Mouse (Mus musculus): Measurements from ENCODE around the gene Gm3435. TPM values are rescaled to one million over a fixed set of nuclear protein-coding genes. Genes with fewer than 3 reads are reported as not detected.
"Not testable (repeated sequence)": the region's sequence is repeated elsewhere in the genome, so short reads cannot be mapped to it uniquely, and the experiment has no call there.

Gm3435 gene
- polyA plus RNA-seq, 1 experiment from 2014 or later = 4.5 TPM

DNA sequence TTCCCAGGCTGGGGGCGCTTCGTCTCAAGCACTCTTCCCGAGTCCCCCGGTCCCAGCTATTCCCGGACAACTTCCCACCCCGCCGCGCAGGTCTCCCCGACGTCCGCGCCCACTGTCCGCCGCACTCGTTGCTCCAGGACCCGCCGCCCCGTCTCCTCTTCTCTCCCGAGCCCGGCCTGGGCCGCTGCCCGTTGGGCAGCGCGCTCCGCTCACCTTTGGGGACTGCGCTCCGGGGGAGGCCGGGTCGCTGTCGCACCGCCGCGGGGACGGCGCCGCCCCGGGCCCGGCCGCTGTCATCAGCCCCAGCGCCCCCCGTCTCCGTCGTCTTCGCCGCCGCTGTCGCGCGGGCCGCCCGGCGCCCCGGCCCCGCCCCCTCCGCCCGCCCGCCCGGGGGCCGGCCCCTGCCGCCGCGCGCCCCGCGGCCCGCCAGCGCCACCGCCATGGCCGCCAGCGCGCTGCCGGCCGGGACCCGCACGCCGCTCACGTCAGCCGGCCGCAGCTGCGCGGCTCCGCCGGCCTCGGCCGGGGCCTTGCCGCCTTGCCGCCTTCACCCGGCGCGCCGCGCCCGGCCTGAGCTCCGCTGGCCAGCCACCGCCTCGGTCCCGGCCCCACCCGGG lies 17.3 kb upstream of the Gm3435 start:
- not testable (repeated sequence) for H3K27me3 ChIP-seq (replicated peaks; ENCODE audit: insufficient read depth, low read length); H3K4me2 ChIP-seq (replicated peaks; ENCODE audit: low read depth, low read length); H3K4me3 ChIP-seq (ENCODE audit: low read depth, low read length); H3K4me1 ChIP-seq (ENCODE audit: insufficient read depth, low read depth, low read length); H3K9ac ChIP-seq (replicated peaks; ENCODE audit: low read depth); H3K27ac ChIP-seq (ENCODE audit: low read length); DNase-seq (ENCODE audit: low spot score); H3K9me3 ChIP-seq (ENCODE audit: low read length); H3K36me3 ChIP-seq (ENCODE audit: insufficient read depth, low read length)
- WGBS = no CpG with 5 or more reads among the region's 98 CpGs
- peak; percentile 83 for ATAC-seq

DNA sequence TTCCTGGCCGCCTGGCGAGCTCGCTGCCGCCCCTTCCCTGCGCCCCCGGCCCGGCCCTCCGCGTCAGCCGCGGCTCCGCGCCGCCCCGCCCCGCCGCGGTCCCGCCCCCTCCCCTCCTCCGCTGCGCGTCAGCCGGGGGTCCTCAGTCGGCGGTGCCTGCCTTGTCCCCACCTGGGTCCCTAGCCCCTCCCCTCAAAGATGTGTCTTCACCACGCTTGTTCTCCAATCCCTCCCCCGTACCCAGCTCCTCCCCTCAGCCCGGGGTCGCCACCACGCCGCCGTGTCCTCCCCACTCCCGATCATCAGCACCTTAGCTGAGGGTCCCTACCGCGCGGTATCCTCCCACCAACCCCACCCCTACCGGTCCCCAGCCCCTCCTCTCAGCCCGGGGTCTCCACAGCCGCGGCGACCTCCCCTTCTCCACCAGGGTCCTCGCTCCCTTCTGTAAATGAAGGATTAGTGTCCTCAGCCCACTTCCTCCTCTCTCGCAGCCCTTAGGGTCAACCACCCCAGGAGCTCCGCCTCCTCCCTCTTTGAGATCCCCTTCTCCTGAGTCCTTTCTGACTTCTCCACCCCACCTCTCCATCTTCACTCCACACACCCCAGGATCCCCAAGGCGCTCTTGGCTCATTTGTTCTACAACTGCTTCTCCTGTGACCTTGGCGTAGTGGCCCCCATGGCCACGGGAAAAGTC lies 16.7 kb upstream of the Gm3435 start:
- no CpG with 5 or more reads among the region's 47 CpGs for WGBS
- ATAC-seq = peak; percentile 59
- H3K4me2 ChIP-seq (replicated peaks; ENCODE audit: low read depth, low read length); DNase-seq (ENCODE audit: low spot score); H3K9me3 ChIP-seq (ENCODE audit: low read length); H3K27me3 ChIP-seq (replicated peaks; ENCODE audit: insufficient read depth, low read length); H3K9ac ChIP-seq (replicated peaks; ENCODE audit: low read depth); H3K27ac ChIP-seq (ENCODE audit: low read length); H3K36me3 ChIP-seq (ENCODE audit: insufficient read depth, low read length); H3K4me1 ChIP-seq (ENCODE audit: insufficient read depth, low read depth, low read length); H3K4me3 ChIP-seq (ENCODE audit: low read depth, low read length): not testable (repeated sequence)

DNA sequence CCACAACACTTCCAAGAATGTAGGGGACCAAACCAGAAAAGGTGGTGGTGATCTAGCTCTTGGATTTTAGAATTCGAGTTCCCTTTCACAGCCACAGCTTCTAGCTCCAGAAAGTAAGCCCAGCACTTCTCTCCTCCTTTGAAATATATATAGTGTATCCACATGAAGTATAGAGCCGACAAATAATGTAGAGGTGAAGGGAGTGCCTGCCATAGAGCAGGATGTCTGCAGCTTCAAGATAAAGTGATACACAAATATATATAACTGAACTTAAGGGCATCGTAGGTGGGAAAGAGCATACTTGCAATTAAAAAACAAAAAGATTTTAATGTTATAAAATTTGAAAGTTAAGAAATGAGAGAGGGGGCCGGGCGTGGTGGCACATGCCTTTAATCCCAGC lies 15.8 kb upstream of the Gm3435 start:
- H3K4me2 ChIP-seq (replicated peaks; ENCODE audit: low read depth, low read length); ATAC-seq; H3K36me3 ChIP-seq (ENCODE audit: insufficient read depth, low read length); H3K27me3 ChIP-seq (replicated peaks; ENCODE audit: insufficient read depth, low read length); H3K27ac ChIP-seq (ENCODE audit: low read length); H3K4me3 ChIP-seq (ENCODE audit: low read depth, low read length); DNase-seq (ENCODE audit: low spot score); H3K9ac ChIP-seq (replicated peaks; ENCODE audit: low read depth); H3K4me1 ChIP-seq (ENCODE audit: insufficient read depth, low read depth, low read length); H3K9me3 ChIP-seq (ENCODE audit: low read length): not testable (repeated sequence)
- no CpG with 5 or more reads among the region's 5 CpGs for WGBS

DNA sequence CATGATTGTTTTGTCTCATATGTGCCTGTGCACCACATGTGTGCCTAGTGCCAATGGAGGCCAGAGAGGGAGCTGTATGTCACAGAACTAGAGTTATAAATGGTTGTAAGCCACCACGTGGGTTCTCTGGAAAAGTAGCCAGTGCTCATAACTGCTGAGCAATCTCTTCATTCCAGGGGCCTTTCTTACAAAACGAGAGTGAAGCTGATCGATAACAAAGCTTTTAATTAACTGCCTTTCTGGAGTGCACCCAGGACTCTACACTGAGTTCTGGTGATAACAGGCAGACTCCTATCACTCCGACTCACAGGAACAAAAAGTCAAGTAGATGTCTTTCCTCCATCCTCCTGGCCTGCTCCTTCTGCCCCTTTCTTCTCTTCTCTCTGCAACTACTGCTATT lies 9.9 kb upstream of the Gm3435 start:
- not testable (repeated sequence) for ATAC-seq; H3K36me3 ChIP-seq (ENCODE audit: insufficient read depth, low read length); H3K4me2 ChIP-seq (replicated peaks; ENCODE audit: low read depth, low read length); H3K4me1 ChIP-seq (ENCODE audit: insufficient read depth, low read depth, low read length); H3K4me3 ChIP-seq (ENCODE audit: low read depth, low read length); H3K27me3 ChIP-seq (replicated peaks; ENCODE audit: insufficient read depth, low read length); DNase-seq (ENCODE audit: low spot score); H3K9me3 ChIP-seq (ENCODE audit: low read length); H3K9ac ChIP-seq (replicated peaks; ENCODE audit: low read depth); H3K27ac ChIP-seq (ENCODE audit: low read length)
- no CpG with 5 or more reads among the region's 4 CpGs for WGBS

DNA sequence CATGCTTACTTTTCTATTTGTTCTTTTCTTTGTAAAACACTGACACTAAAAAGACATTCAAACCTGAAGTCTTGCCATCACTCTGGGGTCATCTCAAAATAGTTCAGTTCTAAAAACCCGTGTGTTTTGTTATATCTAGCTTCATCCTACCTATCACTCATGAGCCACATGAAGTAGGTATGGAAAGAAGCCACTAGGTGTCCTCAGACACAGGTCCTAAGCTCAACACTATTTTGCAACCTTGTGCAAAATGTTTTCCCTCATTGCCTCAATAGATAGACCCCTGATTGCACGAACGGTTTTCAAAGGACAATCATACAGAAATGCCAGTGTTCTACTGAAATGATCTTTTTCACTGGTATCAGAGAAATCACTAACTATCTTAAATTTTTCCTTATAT lies 888 bp upstream of the Gm3435 start:
- DNase-seq (ENCODE audit: low spot score); H3K9ac ChIP-seq (replicated peaks; ENCODE audit: low read depth); H3K9me3 ChIP-seq (ENCODE audit: low read length); H3K36me3 ChIP-seq (ENCODE audit: insufficient read depth, low read length); H3K4me1 ChIP-seq (ENCODE audit: insufficient read depth, low read depth, low read length); H3K4me3 ChIP-seq (ENCODE audit: low read depth, low read length); H3K27ac ChIP-seq (ENCODE audit: low read length); H3K27me3 ChIP-seq (replicated peaks; ENCODE audit: insufficient read depth, low read length); H3K4me2 ChIP-seq (replicated peaks; ENCODE audit: low read depth, low read length): not testable (repeated sequence)
- 0 out of 2 replicates have a peak, but pooled peaks have one; percentile 15 for ATAC-seq
- WGBS = no CpG with 5 or more reads among the region's 3 CpGs

DNA sequence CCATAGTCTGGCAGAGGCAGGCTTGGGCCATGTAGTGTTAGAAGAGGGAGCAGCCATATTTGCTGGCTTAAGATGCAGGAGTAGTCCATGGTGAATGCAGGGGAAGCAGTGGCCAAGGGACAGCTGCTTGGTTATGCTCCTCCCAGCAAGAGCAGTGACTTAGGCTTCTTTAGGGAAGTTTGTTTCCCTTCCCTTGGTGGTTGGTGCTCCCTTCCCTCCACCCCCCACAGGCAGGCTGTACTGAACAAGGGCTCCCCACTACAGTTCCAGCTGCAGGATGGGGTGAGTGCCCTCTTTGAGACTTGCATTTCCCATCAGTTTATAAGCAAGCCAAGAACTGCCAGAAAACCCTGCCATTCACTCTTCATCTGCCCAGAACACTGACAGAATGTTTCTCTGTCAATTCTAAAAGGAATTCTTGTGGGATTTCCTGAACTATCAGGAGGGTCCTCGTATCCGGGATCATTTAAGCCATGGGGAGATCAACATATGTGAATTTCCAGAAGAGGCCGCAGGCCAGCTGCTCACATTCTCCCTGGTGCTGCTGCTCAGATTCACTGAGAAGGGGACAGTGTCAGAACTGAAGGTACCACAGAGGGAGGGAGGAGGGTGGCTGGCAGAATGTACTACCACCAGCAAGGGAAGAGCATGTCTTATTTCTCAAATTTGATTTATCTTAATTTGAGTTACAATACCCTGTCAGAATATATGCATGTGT lies 11.7 kb downstream of the Gm3435 start:
- 0 out of 2 replicates have a peak, but pooled peaks have one; percentile 4 for ATAC-seq
- not testable (repeated sequence) for H3K4me1 ChIP-seq (ENCODE audit: insufficient read depth, low read depth, low read length); H3K27me3 ChIP-seq (replicated peaks; ENCODE audit: insufficient read depth, low read length); H3K27ac ChIP-seq (ENCODE audit: low read length); H3K4me2 ChIP-seq (replicated peaks; ENCODE audit: low read depth, low read length); H3K9me3 ChIP-seq (ENCODE audit: low read length); H3K4me3 ChIP-seq (ENCODE audit: low read depth, low read length); H3K9ac ChIP-seq (replicated peaks; ENCODE audit: low read depth); H3K36me3 ChIP-seq (ENCODE audit: insufficient read depth, low read length)
- 83% methylated on average over 3 of the region's 3 CpGs for WGBS
- DNase-seq (ENCODE audit: low spot score) = peak; percentile 7

DNA sequence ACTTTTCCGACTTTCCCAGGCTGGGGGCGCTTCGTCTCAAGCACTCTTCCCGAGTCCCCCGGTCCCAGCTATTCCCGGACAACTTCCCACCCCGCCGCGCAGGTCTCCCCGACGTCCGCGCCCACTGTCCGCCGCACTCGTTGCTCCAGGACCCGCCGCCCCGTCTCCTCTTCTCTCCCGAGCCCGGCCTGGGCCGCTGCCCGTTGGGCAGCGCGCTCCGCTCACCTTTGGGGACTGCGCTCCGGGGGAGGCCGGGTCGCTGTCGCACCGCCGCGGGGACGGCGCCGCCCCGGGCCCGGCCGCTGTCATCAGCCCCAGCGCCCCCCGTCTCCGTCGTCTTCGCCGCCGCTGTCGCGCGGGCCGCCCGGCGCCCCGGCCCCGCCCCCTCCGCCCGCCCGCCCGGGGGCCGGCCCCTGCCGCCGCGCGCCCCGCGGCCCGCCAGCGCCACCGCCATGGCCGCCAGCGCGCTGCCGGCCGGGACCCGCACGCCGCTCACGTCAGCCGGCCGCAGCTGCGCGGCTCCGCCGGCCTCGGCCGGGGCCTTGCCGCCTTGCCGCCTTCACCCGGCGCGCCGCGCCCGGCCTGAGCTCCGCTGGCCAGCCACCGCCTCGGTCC lies 14.0 kb downstream of the Gm3435 start:
- H3K9ac ChIP-seq (replicated peaks; ENCODE audit: low read depth); H3K36me3 ChIP-seq (ENCODE audit: insufficient read depth, low read length); H3K27ac ChIP-seq (ENCODE audit: low read length); H3K4me2 ChIP-seq (replicated peaks; ENCODE audit: low read depth, low read length); H3K4me1 ChIP-seq (ENCODE audit: insufficient read depth, low read depth, low read length); H3K9me3 ChIP-seq (ENCODE audit: low read length); H3K27me3 ChIP-seq (replicated peaks; ENCODE audit: insufficient read depth, low read length); H3K4me3 ChIP-seq (ENCODE audit: low read depth, low read length); DNase-seq (ENCODE audit: low spot score): not testable (repeated sequence)
- WGBS = no CpG with 5 or more reads among the region's 97 CpGs
- ATAC-seq = peak; percentile 81

DNA sequence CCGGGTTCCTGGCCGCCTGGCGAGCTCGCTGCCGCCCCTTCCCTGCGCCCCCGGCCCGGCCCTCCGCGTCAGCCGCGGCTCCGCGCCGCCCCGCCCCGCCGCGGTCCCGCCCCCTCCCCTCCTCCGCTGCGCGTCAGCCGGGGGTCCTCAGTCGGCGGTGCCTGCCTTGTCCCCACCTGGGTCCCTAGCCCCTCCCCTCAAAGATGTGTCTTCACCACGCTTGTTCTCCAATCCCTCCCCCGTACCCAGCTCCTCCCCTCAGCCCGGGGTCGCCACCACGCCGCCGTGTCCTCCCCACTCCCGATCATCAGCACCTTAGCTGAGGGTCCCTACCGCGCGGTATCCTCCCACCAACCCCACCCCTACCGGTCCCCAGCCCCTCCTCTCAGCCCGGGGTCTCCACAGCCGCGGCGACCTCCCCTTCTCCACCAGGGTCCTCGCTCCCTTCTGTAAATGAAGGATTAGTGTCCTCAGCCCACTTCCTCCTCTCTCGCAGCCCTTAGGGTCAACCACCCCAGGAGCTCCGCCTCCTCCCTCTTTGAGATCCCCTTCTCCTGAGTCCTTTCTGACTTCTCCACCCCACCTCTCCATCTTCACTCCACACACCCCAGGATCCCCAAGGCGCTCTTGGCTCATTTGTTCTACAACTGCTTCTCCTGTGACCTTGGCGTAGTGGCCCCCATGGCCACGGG lies 14.7 kb downstream of the Gm3435 start:
- not testable (repeated sequence) for DNase-seq (ENCODE audit: low spot score); H3K27me3 ChIP-seq (replicated peaks; ENCODE audit: insufficient read depth, low read length); H3K9me3 ChIP-seq (ENCODE audit: low read length); H3K4me1 ChIP-seq (ENCODE audit: insufficient read depth, low read depth, low read length); H3K36me3 ChIP-seq (ENCODE audit: insufficient read depth, low read length); H3K9ac ChIP-seq (replicated peaks; ENCODE audit: low read depth); H3K4me2 ChIP-seq (replicated peaks; ENCODE audit: low read depth, low read length); H3K4me3 ChIP-seq (ENCODE audit: low read depth, low read length); H3K27ac ChIP-seq (ENCODE audit: low read length)
- peak; percentile 61 for ATAC-seq
- WGBS = no CpG with 5 or more reads among the region's 48 CpGs

DNA sequence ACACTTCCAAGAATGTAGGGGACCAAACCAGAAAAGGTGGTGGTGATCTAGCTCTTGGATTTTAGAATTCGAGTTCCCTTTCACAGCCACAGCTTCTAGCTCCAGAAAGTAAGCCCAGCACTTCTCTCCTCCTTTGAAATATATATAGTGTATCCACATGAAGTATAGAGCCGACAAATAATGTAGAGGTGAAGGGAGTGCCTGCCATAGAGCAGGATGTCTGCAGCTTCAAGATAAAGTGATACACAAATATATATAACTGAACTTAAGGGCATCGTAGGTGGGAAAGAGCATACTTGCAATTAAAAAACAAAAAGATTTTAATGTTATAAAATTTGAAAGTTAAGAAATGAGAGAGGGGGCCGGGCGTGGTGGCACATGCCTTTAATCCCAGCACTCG lies 15.5 kb downstream of the Gm3435 start:
- ATAC-seq; H3K4me2 ChIP-seq (replicated peaks; ENCODE audit: low read depth, low read length); H3K9me3 ChIP-seq (ENCODE audit: low read length); H3K27me3 ChIP-seq (replicated peaks; ENCODE audit: insufficient read depth, low read length); H3K4me3 ChIP-seq (ENCODE audit: low read depth, low read length); DNase-seq (ENCODE audit: low spot score); H3K36me3 ChIP-seq (ENCODE audit: insufficient read depth, low read length); H3K9ac ChIP-seq (replicated peaks; ENCODE audit: low read depth); H3K4me1 ChIP-seq (ENCODE audit: insufficient read depth, low read depth, low read length); H3K27ac ChIP-seq (ENCODE audit: low read length): not testable (repeated sequence)
- no CpG with 5 or more reads among the region's 6 CpGs for WGBS
